Mouse (Mus musculus) cerebellum, adult 2 months (tissue): ENCODE data around the gene Zfp213. TPM values are rescaled to one million over a fixed set of nuclear protein-coding genes. Genes with fewer than 3 reads are reported as not detected.

Experiments used
- DNase-seq, 2 experiments: peaks; one replicate each; pipeline ENCODE4 v3.0.0; 2021
- H3K27ac ChIP-seq: fragments of 200-500 bp; 2 replicates; pipeline ENCODE4 v1.5.1; 2012; ENCODE audit warnings: low read length, control low read depth, inconsistent platforms; ENCODE audit not compliant: insufficient read depth
- H3K27me3 ChIP-seq: fragments of 200-500 bp; 2 replicates; pipeline ENCODE4 v1.6.1; 2012; ENCODE audit warnings: inconsistent platforms, mild to moderate bottlenecking, low read length, moderate library complexity; ENCODE audit not compliant: control insufficient read depth, insufficient read depth
- H3K4me1 ChIP-seq: fragments of 200-500 bp; 2 replicates; pipeline ENCODE4 v1.6.1; 2011; ENCODE audit warnings: low read length; ENCODE audit not compliant: control insufficient read depth, insufficient read depth
- H3K4me3 ChIP-seq: fragments of 200-500 bp; replicated peaks from 2 replicates; pipeline ENCODE3; 2011; ENCODE audit warnings: mild to moderate bottlenecking, low read depth, low read length, control low read depth; ENCODE audit not compliant: insufficient read depth
- CTCF ChIP-seq: fragments of 200-500 bp; IDR thresholded peaks from 2 replicates; pipeline ENCODE4 v1.5.1; 2011; ENCODE audit warnings: low read depth, mild to moderate bottlenecking, control low read depth, low read length, moderate library complexity, borderline replicate concordance; ENCODE audit not compliant: insufficient read depth
- POLR2A ChIP-seq: fragments of 200-500 bp; IDR thresholded peaks from 2 replicates; pipeline ENCODE4 v1.6.1; 2011; ENCODE audit warnings: low read length, control low read depth, borderline replicate concordance; ENCODE audit not compliant: insufficient read depth
- WGBS: fragments of 180-500 bp; shearing (Covaris S2); methylation state at CpG from one replicate; pipeline ENCODE4 v1.1.7; 2018; 5-methylcytosine and 5-hydroxymethylcytosine counted together
- polyA plus RNA-seq: library from polyadenylated mRNA; depleted of rRNA; stranded (reverse); fragments of >200 nt; gene quantifications from 2 replicates; pipeline ENCODE4 v1.2.3, GENCODE M21; 2012

The Zfp213 gene
- polyA plus RNA-seq, 1 experiment, result 9.2 TPM

DNA sequence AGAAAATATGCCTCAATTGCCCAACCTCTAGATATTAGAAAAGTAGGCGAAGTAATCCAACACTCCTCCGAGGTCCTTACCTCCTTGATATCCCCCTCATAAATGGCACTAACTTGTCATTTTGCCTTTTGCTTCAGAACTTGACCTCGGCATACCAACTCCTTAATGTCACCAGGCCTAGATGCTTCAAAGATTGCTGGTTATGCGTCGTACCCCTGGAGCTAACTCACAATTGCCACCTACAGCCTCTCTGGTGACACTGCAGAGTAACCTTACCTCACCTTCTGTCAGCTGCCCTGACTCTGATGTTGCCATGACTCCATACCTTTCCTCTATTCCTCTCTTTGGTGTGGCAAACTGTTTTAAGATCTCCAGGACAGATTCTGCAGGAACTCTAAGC lies 2.7 kb upstream of the Zfp213 start:
- Histone ChIP-seq H3K27ac (no peak overlapping the region), H3K27me3 (no peaks in the 10 kb centered on the region), H3K4me1 (no peaks in the 10 kb centered on the region; the same call in 1 of the 2 replicates), H3K4me3 (no peak overlapping the region)
- TF ChIP-seq POLR2A (no peak), CTCF (peak; percentile 14; the same call in 1 of the 2 replicates)
- DNase-seq, result no peak
- WGBS, result 44% methylated on average over 5 of the region's 5 CpGs

DNA sequence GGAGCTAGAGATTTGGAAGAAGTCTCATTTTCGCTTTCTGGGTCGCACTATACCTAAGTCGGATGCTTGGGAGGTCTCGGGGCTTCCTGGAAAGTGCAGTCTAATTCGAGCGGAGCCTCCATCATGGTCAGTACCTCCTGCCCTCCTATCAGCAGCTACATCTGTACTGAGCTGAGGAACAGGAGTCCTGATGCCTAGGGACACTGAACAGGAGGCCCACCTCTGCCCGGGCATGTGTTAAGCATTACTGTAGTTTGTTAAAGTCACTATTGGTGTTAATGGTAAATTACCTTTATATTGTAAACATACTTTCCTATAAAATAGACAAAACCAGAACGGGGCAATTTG lies 304 bp upstream of the Zfp213 start:
- TF ChIP-seq POLR2A (no peak), CTCF (no peak)
- WGBS, result 0% methylated on average over 8 of the region's 8 CpGs
- Histone ChIP-seq H3K27me3 (no peaks in the 10 kb centered on the region), H3K4me3 (peak overlapping the region; percentile 74), H3K27ac (peak overlapping the region; percentile 57), H3K4me1 (no peaks in the 10 kb centered on the region; the same call in 1 of the 2 replicates)
- DNase-seq, result no peak

DNA sequence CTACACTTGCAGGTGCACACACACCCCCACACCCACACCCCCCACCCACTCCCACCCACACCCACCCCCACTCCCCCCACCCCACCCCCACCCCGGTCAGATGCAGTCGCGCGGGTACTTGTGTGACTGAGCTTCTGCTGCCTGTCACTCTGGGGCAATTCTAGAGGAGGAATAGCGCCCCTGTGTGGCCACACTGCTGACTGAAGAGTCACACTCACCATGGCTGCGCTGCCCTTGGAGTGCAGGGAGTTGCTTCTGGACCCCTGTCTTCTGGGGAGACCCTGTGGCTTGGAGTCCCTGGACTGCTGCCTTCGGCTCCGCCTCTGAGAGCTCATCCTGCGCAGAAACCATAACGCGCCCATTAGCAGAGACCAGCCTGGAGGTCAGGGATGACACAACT lies 4.3 kb downstream of the Zfp213 start:
- WGBS, result 48% methylated on average over 11 of the region's 11 CpGs
- Histone ChIP-seq H3K4me3 (no peak overlapping the region), H3K4me1 (no peaks in the 10 kb centered on the region; the same call in 1 of the 2 replicates), H3K27ac (no peak overlapping the region), H3K27me3 (no peaks in the 10 kb centered on the region)
- TF ChIP-seq POLR2A (no peak), CTCF (peak; percentile 32; the same call in 1 of the 2 replicates)
- no peak for DNase-seq

DNA sequence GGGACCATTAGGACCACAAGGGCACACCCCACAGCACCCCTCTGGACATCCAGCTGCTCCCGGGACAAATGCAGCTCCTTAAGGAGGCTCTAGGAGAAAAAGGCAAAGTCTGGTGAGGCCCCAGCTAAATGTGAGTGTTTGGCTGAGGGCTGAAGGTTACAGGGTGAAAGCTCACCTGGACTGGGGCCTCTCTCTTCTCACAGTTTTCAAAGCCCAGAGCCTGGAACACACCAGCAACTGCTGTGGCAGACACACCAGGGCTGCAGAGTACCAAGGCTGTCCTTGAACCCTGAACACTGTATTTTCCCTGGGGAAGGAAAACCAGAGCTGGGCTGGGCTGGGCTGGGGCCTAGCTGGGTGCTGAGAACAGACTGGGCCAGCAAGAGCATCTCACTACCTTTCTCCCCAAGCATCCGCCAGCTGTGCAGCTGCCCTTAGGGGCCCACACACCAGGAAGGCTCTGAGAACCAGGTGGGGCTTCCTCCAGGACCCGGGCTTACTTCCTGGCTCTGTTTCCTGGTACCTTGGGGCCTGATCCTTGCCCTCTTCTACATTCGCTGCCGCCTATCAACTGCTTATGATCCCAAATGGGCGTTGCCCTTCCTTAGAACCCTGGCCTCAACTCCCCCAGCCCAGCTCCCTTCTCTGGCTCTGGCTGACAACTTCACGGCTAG lies 8.7 kb downstream of the Zfp213 start:
- TF ChIP-seq CTCF, result no peak
- TF ChIP-seq POLR2A, result no peak
- DNase-seq, result no peak
- H3K27me3 ChIP-seq, result no peaks in the 10 kb centered on the region
- no peak overlapping the region for H3K4me3 ChIP-seq
- peaks cover 3% of the 10 kb centered on the region for H3K4me1 ChIP-seq
- 69% methylated on average over 7 of the region's 7 CpGs for WGBS
- no peak overlapping the region for H3K27ac ChIP-seq

DNA sequence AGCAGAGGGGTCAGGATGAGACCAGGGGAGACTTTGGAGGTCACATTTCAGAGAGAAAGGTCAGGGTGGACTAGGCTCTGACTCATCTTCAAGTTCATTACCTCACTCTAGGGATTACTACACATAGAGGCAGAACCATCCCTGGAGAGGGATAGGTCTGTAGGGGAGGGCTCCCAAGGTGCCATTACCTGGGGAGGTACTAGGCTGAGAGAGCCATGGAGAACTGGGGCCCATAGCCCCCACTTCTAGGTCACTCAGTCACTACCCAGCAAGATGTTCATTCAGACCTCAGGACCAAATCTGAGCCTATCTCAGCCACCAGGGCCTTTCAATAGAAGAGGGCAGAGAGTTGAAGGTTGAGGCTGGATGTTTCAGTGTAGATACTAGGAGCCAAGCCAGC lies 9.7 kb downstream of the Zfp213 start:
- H3K27me3 ChIP-seq, result no peaks in the 10 kb centered on the region
- no peak for TF ChIP-seq POLR2A
- no peak for TF ChIP-seq CTCF
- no peak for DNase-seq
- peaks cover 3% of the 10 kb centered on the region for H3K4me1 ChIP-seq
- no peak overlapping the region for H3K27ac ChIP-seq
- H3K4me3 ChIP-seq, result no peak overlapping the region

DNA sequence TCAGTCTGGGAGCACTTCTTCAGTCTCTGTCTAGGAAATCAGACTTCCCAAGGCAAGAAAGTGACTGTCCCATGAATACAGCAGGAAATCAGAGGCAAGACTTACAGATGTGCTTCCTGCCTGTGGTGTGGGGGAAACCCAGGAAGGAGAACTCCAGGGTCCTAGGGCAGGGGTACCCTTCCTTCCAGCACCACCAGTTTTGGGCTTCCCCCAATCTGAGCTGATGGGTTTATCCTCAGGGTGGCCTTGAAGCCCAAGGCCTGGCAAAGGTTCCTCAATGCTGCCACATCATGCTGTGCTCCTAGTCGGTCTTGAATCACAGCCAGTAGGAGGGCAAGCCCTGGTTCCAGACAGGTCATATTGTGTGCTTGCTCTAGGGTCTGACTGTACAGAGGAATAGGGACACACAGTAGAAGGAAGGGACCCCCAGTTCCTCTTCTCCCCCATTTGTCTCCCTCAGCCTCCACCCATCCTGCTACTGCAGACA lies 10.4 kb downstream of the Zfp213 start:
- WGBS, result 34% methylated on average over 1 of the region's 1 CpGs

DNA sequence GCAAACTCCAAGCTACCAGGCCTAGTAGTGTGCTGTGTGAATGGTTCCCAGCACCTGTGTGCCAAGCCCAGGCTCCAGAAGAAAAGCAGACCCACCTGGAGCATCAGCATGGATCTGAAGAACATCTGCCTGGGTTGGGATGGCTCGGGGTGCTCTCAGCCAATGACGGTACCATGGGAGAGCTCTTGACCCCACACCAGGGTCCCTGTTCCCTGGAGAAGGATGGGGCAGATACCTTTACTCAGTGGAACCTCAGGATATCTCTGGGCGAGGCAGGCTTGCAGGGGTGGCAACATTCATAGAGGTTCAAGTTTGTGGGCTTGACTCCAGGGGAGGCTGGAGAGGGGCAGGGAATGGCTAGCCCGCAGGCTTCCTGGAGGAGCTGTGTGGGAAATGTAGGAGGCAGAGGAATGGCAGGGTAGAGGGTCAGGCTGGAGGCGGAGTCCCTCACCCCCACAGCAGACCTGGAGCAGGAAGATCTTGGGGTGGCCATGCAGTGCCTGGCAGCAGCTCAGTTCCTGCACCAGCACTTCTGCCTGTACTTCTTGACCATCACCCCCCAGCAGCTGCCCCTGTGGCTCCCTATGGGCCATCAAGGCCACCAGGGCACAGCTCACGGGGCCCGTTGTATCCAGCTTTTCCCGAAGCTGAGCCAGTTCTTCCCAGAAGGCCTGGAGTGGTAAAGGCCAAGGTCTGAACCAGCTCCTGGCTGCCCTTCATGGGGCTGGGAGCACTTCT lies 11.0 kb downstream of the Zfp213 start:
- no peak for DNase-seq
- 86% methylated on average over 8 of the region's 8 CpGs for WGBS
- Histone ChIP-seq H3K4me1 (peaks cover 3% of the 10 kb centered on the region), H3K27ac (no peak overlapping the region), H3K4me3 (no peak overlapping the region), H3K27me3 (no peaks in the 10 kb centered on the region)
- TF ChIP-seq POLR2A (no peak), CTCF (no peak)

More for the DNA sequence above, 10.4 kb downstream of the Zfp213 start:
- Histone ChIP-seq H3K27ac (no peak overlapping the region), H3K27me3 (no peaks in the 10 kb centered on the region), H3K4me1 (peaks cover 3% of the 10 kb centered on the region), H3K4me3 (no peak overlapping the region)
- no peak for DNase-seq
- no peak for TF ChIP-seq POLR2A

DNA sequence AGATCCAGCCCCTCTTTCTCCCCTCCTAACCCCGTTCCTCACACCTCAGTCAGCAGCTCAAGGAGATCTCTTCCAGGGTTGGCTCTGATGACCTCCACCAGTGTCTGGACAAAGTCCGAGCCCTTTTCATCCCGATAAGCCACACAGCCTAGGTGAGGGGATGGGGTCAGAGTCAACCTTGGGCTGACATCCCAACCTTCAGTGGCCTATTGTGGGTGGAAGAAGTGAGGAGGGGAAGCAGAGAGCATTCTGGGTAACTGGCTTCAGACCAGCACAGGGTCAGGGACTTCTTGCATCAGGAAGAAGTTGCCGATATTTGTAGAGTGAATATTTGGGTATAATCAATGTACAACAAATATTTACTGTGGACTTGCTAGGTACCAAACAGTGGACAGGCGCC lies 12.1 kb downstream of the Zfp213 start:
- Histone ChIP-seq H3K27me3 (no peaks in the 10 kb centered on the region), H3K4me1 (peaks cover 3% of the 10 kb centered on the region), H3K4me3 (no peak overlapping the region), H3K27ac (peak overlapping the region; percentile 43)
- no peak for TF ChIP-seq CTCF
- TF ChIP-seq POLR2A, result no peak
- no peak for DNase-seq
- 76% methylated on average over 5 of the region's 5 CpGs for WGBS
